Mouse (Mus musculus) large intestine, adult 2 months (tissue): ENCODE results near the gene Rslcan18. TPM values are rescaled to one million over a fixed set of nuclear protein-coding genes. Genes with fewer than 3 reads are reported as not detected.

Experiments
- polyA plus RNA-seq: library from polyadenylated mRNA; depleted of rRNA; stranded (reverse); fragments of >200 nt; gene quantifications from 2 replicates; pipeline ENCODE4 v1.2.3, GENCODE M21; 2012; rRNA removed

Gene Rslcan18
- polyA plus RNA-seq, 1 experiment, result 0.09 TPM

Other genes with a start within 250 kb of the Rslcan18 start
- 0.29 and 0.41 TPM in 2 replicates for gene Gm10767, start 211.3 kb downstream of the Rslcan18 start, polyA plus RNA-seq
- gene Zfp712, start 55.1 kb downstream of the Rslcan18 start, polyA plus RNA-seq, result 0.16 and 0.17 TPM in 2 replicates
- not detected in 2 replicates for gene Zfp708, start 18.3 kb downstream of the Rslcan18 start, polyA plus RNA-seq
- 2.8 and 3.4 TPM in 2 replicates for gene Gm28557, start 7.7 kb downstream of the Rslcan18 start, polyA plus RNA-seq
- gene Zfp759, start 5.4 kb upstream of the Rslcan18 start, polyA plus RNA-seq, result 0.16 and 0.26 TPM in 2 replicates
- 1.4 and 1.7 TPM in 2 replicates for gene Rsl1, start 56.9 kb upstream of the Rslcan18 start, polyA plus RNA-seq
- gene Zfp455, start 78.2 kb upstream of the Rslcan18 start, polyA plus RNA-seq, result 0.21 and 0.32 TPM in 2 replicates
- 0.27 and 0.31 TPM in 2 replicates for gene Zfp458, start 162.2 kb upstream of the Rslcan18 start, polyA plus RNA-seq
- 0.67 and 0.92 TPM in 2 replicates for gene Zfp457, start 190.2 kb upstream of the Rslcan18 start, polyA plus RNA-seq
- gene Zfp595, start 216.3 kb upstream of the Rslcan18 start, polyA plus RNA-seq, result 0.71 and 0.99 TPM in 2 replicates
- not detected in 2 replicates for gene Gm28044, start 244.3 kb upstream of the Rslcan18 start, polyA plus RNA-seq
- 0.38 and 0.42 TPM in 2 replicates for gene Zfp953, start 244.3 kb upstream of the Rslcan18 start, polyA plus RNA-seq